Mouse (Mus musculus) left cerebral cortex, adult 11 months (tissue): ENCODE measurements at regions not wholly inside any gene's neighbourhood (a gene's known extent, or its start where the extent isn't known, plus 50 kb on each side); places are given as distances from the start of the nearest gene placed in this dataset.

ENCODE experiments used
- DNase-seq: peaks from one replicate; pipeline ENCODE4 v3.0.0; 2022; ENCODE audit warnings: low spot score

DNA sequence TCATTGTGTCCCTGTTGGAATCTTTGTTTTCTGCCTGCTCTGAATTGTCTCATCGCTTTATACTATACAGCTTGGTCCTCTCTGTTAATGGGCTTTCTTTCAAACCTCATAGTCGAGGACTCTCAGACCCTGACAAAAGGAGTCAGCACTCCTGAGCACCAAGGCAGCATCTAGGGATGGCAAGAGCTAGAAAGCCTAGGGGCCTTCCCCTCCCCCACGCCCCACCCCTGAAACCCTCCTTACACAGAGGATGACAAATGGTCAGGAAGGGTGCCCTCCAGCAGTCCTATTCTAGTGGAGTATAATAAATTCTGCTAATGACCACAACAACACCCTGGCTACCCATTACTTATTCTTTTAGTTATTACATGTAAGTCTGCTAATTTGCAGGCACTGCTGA, 74.4 kb downstream of the Tbx19 start:
- no peak for DNase-seq

DNA sequence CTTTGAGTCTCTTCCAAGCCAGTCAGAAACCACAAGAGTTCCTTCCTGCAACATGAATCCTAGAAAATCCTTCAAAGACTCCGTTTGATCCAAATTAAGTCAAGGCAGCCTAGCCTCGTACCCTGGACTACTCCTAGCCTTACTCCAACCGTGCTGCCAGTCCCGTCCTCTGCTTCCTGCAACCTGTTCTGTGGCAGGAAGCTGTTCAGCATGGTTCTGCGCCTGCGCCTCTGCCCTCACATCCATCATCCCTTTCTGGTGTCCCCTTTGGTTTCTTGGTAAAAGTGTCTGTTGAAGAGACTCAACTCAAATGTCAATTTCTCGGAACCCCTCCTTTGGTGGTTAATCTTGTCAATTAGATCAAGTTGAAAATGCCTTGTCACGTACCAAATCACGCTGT, 75.8 kb downstream of the Tbx19 start:
- DNase-seq: no peak

DNA sequence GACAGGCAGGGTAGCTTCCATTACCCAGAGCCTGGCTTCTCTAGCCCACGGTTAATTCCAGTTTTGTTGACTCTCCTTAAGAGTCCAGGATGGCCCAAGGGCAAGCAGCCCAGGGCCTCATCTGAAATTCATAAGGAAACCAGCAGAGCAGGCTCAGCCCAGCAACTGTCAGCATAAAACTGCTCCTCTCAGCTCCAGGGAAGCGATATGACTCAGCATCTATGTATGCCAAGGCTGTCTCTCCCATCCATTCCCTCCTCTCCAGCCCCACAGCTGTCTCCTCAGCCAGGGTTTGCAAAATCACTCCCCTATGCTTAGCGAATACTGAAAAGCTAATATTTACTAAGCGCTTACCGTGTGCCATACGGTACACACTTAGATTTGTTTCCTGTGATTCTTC, 76.4 kb downstream of the Tbx19 start:
- DNase-seq: no peak

DNA sequence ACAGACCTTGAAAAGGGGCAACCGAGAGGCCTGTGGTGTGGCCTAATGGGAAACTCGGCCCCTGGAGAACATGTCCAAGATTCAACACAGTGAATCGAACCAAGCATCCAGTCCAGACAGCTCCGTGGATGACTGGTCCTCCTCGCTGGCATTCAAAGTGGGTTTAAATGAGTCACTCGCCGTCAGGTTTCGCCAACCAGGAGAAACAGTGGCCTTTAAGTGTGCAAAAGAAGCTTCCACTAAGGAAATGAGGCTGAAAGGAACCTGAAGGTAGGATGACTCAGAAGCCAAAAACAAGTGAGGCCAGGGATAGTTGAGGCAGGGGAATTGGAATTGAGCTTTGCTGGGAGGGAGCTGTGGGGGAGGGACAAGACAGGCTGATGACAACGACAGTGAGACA, 80.2 kb downstream of the Tbx19 start:
- DNase-seq: no peak

DNA sequence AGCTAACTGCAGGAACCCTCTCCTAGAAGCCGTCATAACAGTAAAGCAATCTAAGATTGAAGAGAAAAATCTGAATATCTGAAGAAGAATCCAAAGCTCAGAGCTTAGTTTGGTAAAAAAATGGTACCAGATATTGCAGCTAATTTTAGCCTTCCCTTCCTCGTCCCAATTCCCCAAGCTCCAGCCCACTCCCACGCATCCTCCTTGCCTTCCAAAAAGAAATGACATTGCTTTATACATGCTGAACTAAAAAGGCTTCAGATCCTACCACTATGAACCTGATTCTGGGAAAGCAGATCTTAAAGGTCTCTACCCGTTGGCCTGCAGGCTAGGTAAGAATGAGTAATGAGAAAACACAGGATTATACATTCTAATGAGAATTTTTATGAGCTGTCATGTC, 83.3 kb downstream of the Tbx19 start:
- DNase-seq: peak; percentile 53

DNA sequence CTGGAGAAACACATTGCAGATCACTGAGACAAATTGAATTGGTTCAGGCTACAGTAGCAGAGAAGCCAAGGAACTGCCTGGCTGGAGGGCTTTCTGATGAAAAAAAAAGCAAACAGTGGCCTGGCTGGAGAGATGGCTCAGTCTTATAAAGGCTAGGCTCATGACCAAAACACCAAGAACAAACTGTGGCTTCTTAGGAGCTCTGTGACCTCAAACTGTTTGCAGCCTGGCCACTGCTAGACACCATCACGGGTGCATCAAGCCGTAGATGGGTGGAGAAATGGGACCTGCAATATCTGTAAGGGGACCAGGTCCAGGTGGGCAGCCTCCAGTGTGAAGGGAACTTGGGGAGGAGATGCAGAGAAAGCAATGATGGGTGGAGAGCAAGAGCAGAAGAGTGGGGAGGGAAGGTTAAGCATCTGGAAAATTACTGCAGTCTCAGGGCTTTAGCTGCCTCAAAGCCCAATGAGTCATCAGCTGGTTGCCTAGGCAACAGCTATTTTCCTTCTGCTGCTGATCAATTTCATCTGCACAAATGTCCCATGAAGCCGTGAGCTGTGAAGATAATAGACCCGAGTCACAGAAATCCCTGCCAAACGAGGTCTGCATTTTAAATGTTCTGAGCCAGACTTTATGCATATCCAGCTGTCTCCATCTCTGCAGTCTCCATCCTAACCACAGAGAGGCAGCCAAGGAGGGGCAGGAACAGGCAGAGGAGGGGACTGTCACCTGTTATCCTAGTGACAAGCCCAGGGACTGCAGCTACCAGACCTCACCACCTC, 85.1 kb downstream of the Tbx19 start:
- peak; percentile 91 for DNase-seq

DNA sequence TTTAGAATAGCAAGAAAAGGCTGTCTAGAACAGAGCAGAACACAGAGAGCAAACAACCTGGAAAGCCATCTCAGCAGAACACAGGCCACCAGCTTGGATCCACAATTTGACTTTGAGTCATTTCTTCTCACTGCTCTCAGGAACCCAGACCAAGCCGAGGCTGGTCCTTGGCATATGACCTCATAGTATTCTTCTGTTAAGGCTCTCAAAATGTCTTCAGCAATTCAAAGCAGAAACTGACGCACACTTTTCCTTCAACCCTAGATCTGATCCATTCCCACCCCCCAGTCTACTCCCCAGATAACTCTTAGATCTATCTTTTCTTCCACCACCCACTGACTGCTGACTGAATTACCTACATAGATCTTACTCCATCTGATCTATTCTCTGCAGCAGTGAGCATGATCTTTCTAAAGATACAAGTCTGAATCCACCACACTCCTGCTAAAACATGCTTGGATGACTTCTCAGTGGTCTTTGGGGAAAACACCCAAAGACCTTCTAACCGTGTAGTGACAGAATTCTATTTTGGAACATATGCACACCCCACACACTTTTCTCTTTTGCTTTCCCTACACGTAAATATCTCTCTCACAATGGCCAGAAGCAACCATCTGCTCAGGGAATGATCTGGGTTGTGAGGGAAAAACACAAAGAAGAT, 88.6 kb downstream of the Tbx19 start:
- DNase-seq: no peak

DNA sequence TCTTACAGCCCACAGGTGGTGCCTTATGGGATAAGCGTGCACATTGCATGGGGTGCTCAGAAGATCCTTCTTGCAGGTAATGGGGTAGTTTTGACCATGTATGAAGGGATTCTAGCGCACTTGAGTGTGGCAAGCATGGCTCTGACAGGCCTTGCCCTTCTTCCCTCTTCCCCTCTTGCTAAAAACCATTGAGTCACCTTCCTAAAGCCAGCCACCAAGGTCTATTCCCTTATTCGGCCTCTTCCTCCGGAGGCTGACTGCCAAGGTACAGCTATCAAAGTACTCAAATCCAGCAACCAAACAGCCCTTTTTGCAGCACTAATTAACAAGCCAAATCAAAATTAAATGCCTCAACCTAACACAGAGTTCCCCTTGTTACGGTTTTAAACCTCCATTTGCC, 95.6 kb downstream of the Tbx19 start:
- DNase-seq: no peak

DNA sequence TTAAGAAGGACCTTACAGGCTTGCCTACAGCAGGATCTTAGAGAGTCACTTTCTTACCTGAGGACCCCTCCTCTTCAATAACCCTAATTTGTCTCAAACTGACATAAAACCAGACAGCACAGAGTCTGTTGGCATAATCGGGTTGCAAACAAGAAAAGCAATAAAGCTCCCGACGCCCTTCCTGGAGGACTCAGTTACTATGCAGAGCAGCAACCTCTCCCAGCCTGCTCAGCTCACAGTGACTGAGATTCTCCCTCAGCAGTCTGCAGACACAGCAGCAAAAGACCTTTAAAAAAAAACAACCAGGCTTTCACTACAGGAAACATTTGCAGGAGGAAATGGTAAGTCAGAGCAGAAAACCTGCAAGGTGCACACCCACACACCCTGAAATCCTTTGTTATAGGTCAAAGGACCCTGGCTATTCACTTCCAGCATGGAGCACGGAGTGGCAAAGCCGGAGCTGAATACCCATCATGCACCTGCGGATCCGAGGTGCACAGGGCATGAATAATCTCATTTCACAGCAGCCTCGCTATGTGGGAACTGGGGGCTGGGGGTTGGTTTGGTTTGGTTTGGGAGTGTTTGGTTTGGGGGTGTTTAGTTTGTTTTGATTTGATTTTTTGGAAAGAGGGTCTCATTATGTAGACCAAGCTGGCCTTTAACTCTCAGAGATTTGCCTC, 97.6 kb downstream of the Tbx19 start:
- DNase-seq: no peak

DNA sequence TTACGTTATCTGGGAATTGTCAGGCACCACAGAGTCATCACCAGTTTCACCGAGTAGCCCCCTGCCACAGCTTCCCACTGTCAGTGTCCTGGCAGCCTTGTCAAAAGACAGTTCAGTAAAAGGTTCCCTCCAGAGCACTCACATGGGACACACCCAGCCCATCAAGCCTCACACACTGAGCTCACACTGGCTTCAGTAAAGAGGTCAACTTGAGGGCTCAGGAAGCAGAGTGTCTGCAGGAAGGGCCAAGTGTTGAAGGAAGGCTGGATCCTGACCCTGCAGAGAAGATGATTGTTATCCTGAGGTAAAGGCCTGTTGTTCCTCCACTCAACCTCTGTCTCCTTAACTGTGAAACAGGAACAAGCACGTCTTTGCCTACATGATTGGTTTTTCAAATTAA, 99.2 kb downstream of the Tbx19 start:
- no peak for DNase-seq

DNA sequence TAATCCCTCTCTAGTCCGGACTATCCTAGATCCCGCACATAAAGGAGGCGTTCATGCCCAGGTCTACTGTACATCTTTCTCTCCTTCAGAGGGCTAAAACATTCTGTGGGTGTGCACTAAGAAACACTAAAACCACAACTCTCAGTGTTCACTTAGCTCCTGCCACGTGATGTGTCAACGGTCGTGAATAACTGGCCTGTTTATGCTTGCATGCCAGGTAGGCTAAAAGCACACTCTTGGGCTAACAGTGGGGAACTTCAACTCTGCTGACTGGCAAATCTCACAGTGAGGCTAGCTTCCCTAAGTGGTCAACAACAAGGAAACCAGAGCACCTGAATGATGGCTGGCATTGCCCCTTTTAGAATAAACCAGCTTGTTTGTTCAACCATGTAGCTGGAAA, 106.3 kb downstream of the Tbx19 start:
- DNase-seq: no peak

DNA sequence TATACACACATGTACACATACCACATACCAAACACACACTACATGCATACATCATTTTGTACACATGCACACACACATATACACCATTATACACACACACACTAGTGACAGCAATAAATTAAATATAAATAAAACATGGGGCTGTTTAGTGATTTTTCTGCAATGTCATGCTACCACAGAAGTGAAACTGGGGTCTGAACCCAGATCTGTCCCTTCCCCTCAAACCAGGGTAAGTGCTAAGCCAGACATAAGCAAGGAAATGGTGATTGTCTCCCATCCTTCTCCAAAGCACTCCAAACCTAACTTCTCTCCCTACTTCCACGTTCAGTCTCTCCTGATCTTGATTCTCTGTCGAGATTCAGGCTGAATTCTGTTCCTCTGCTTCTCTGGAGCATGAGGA, 109.3 kb downstream of the Tbx19 start:
- no peak for DNase-seq

DNA sequence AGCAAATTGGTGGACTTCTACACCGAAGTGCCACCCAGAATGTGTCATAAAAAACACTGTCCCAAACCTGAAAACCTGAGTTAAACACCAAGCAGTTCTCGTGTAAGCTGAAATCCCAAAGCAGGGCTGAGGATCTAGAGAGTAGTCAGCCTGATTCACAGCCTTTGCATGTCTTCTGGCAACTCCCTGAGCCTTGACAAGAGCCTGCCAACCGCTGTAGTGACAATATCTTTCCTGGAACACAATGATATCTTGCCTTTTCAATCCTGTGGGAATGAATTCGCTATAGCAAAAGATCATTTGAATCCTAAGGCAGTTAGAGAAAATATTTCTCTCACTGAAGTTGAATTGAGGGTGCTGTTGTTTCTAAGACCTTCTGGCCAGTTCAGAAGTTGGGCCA, 110.4 kb downstream of the Tbx19 start:
- no peak for DNase-seq

DNA sequence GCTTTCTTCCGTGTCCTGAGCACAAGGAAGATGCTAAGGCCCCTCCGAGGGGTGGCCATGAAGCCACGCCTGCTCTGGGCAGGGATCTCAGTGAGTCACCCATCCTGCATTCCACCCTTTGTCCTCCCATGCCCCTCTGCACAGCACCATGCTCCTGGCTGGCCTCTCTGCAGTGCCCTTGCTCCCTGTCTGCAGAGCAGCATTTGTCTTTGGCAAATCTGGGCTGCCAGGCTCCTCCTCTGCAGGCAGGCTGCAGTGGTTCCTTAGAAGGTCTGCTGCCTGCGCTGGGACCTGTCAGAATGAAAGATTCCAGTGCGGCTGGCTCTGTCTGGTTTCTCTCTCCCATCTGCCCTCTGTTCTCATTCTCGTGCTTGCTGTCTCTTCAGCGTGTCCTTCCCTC, 111.3 kb upstream of the Xcl1 start:
- peak; percentile 31 for DNase-seq

DNA sequence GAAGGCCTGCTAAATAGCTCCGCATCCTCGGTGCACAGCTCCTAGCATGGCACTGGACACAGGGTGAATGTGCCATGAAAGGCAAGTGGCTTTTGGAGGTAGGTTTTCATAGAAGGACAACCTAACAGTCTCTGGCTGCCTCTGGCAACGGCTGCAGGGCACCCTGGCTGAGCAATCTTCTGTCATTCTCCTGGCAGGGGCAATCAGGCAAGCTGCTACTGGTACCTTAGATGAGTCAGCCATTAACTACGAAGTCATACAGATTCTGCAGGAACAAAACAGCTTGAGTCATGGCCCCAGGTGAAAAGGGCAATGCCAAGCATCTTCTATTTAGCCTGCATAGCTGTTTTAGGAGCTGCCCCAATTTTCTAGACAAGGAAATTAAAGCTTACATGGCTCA, 110.7 kb upstream of the Xcl1 start:
- DNase-seq: no peak

DNA sequence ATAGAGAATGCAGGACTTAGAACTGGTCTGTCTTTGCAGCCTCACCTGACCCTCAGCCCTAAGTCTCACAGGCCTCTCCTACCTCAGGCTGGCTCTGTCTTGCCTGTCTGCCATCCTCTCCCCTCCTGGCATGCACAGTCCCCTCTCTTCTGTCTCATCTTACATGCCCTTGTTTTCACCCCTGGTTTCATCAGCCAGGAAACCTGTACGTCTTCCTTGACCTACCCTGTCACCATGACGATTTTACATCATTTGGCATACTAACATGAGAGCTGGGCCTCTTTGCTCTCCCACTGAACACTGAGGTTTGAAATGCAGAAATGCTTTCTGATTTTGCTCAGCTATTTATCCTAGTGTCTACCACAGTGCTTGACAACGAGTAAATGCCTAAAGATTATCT, 108.0 kb upstream of the Xcl1 start:
- no peak for DNase-seq

DNA sequence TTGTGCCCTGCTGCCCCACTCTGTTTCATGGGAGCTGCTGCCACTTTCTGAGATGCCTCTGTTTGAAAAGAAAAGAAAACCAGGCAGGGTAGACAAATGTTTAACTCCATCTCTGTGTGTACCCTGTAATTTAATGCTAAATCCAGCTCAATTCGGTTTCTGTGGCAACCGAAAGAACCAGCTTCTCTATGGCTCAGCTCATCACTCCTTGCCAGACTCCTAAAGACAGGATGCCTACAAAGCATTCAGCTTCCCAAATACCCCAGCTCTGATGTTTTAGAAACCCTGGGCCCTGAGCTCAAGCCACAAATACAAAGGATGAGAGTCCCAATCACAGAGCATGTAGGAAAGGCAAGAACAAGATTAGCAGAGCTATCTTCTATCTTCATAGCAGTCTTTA, 106.8 kb upstream of the Xcl1 start:
- peak; percentile 47 for DNase-seq

DNA sequence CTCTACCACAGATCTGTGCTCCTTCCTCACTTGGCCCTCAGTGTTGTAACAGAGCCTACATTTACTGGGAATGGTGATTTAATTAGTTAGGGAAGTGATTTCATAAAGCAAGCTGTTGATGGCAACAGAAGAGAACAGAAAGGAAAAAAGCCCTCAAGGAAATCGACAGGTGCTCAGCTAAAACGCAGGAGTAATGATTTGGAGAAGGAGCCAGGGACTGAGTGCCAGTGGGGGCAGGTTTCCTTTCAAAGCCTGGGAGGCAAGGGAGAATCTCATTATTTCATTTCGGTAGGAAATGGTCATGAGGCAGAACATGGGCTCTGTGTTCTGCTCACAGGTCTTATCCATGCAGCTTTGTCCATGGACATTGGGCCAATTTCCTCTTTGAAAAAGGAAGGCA, 101.3 kb upstream of the Xcl1 start:
- no peak for DNase-seq

DNA sequence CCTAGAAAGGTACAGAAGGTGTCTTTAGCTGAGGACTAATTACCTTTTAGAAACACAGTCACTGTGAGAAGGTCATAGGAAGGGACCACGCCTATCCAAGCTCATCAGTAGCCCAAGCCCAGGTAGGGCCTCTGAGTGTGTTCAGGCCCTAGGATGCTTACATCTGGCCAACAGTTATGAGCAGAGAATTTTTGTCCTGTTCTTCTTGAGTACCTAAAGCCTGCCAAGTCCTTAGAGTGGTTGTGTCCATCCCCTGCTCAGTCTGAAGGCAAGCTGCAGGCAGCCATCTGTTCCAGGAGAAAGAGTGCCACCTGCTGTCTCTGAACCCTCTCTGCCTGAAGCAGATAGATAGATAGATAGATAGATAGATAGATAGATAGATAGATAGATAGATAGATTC, 100.3 kb upstream of the Xcl1 start:
- peak; percentile 68 for DNase-seq

DNA sequence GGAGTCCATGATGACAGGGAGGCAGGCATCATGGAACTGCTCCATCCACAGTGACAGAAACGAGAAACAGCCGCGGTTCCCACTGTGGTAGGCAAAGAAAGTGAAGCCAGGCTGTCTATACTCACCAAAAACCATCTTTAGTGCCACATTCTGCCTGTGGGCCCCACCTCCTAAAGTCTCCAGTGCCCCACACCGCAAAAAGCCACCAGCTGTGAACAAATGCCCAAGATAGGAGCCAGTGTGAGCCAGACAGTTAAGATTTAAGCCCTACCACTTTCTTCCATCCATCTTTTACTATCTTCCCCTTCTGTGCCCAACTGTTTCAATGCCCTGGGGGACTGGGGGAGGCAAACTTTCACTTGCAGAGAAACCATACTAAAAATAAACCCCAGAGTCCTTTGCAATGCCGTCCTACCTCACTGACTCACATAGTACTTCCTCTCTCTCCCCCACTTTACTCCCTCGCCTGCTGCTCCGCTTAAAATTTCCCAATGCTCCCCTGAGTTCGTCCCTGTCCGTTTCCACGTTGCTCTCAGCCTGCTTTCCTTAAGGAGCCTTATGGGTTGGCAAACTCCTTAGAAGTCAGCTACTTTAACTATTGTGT, 85.7 kb upstream of the Xcl1 start:
- no peak for DNase-seq

DNA sequence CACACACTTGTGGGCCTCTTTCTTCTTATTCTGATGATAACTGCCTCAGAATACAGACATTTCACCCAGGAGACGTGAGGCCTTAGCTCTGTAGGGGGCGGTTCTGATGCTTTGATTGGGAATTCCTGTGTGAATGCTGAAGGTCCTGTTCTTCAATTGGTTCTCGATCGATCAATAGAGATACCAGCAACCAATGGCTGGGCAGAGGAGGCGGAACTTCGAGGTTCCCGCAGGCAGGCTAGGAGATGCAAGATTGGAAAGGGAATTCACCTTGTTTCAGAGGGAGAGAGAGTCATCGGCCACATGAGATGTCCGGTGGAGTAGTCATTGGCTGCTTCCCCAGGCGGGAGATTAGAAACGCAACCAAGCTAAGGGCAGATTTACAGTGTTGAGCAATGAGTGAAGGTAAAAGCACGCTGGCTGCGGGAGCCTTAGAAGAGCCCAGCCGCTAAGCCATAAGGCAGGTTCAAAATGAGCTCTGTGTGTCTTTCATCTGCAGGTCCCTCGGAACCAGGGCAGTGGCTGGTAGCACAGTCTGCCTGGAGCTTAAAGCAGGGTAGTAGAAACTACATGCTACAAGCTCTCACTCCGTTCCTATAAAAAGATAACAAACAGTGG, 83.5 kb upstream of the Xcl1 start:
- no peak for DNase-seq

DNA sequence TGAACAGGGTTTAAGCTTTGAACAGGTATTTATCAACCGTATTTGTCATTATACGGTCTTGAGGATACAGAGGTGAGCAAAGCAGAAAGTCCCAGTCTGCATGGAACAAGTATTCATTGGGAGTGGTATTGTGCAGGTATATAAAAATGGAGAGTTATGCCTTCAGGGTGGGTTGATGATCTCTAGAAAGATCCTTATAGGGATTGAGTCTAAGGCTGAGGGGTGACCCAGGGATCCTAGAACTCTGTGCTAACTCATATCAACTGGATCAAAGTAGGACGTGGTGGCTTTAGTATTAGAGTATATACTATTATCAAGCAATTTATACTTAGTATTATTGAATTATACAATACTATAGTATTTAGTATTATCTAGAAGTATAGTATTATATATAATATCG, 82.9 kb upstream of the Xcl1 start:
- no peak for DNase-seq

DNA sequence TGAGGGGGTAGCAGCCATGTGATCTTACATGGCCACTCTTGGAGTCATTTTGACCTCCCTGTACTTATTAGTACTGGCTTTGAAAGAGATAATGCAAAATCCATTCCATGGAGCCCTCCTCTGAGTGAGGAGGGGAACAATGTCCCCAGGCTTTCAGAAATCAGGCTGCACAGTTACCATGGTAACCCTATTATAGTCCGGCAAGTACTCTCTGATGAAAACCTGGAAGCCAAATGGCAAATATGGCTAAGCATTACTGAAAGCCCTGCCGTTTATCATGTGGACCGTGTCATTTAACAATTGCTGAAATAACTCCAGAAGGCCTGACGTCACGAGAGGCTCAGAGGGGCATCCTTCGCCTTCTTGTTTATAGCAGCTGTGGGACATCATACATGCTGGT, 82.5 kb upstream of the Xcl1 start:
- DNase-seq: no peak
